Mouse (Mus musculus) cortical plate, adult 2 months (tissue): ENCODE measurements around the gene Gata3. TPM values are rescaled to one million over a fixed set of nuclear protein-coding genes. Genes with fewer than 3 reads are reported as not detected.

Source experiments
- H3K27ac ChIP-seq: fragments of 200-500 bp; 2 replicates; pipeline ENCODE4 v1.5.1; 2012; ENCODE audit warnings: low read length, control low read depth, inconsistent platforms; ENCODE audit not compliant: insufficient read depth
- H3K4me1 ChIP-seq: fragments of 200-500 bp; 2 replicates; pipeline ENCODE4 v1.6.1; 2011; ENCODE audit warnings: low read length; ENCODE audit not compliant: control insufficient read depth, insufficient read depth
- H3K4me3 ChIP-seq: fragments of 200-500 bp; 2 replicates; pipeline ENCODE4 v1.5.1; 2011; ENCODE audit warnings: mild to moderate bottlenecking, low read length, control low read depth; ENCODE audit not compliant: insufficient read depth
- CTCF ChIP-seq: fragments of 200-500 bp; IDR thresholded peaks from 2 replicates; pipeline ENCODE4 v1.5.1; 2011; ENCODE audit warnings: mild to moderate bottlenecking, control low read depth, low read length; ENCODE audit not compliant: insufficient read depth; ENCODE audit errors: extremely low read depth
- POLR2A ChIP-seq: fragments of 200-500 bp; IDR thresholded peaks from 2 replicates; pipeline ENCODE4 v1.6.1; 2011; ENCODE audit warnings: mild to moderate bottlenecking, low read length, control low read depth; ENCODE audit not compliant: insufficient read depth; ENCODE audit errors: extremely low read depth
- polyA plus RNA-seq: library from polyadenylated mRNA; depleted of rRNA; stranded (reverse); fragments of >200 nt; gene quantifications from 2 replicates; pipeline ENCODE4 v1.2.3, GENCODE M21; 2012; rRNA removed

The Gata3 gene
- polyA plus RNA-seq, 1 experiment = 0.21 TPM

DNA sequence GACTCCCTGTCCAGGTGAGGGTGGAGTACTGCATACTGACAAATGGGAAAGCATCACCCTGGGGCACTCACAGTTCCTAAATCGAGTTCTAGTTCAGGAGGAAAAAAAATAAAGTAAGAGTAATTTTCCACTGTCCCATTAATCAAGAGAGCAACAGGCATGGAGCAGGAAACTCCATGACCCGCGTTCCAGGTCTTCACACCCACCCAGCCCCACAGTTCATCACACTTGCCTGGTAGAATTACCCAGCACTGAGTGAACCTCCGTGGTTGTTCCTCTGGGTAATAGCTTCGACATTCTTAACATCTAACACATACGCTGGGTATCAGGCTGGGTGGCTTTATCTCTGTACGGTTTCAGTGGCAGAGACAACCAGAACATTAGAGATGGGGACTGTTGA lies 56.1 kb downstream of the Gata3 start:
- Histone ChIP-seq H3K27ac (no peak overlapping the region), H3K4me3 (no peak overlapping the region), H3K4me1 (no peaks in the 10 kb centered on the region)
- TF ChIP-seq CTCF = no peak
- TF ChIP-seq POLR2A = no peak

- Histone ChIP-seq H3K4me1 (no peaks in the 10 kb centered on the region), H3K4me3 (no peak overlapping the region), H3K27ac (no peak overlapping the region)
- TF ChIP-seq CTCF = no peak
- no peak for TF ChIP-seq POLR2A
Measured at GRCm38 (mm10) chr2:9827624-9828023, 62.2 kb downstream of the Gata3 start.

- Histone ChIP-seq H3K27ac (no peak overlapping the region), H3K4me1 (no peaks in the 10 kb centered on the region), H3K4me3 (no peak overlapping the region)
- TF ChIP-seq POLR2A (no peak), CTCF (no peak)
Measured at GRCm38 (mm10) chr2:9820611-9821010, 69.2 kb downstream of the Gata3 start.

GRCm38 (mm10) chr2:9818177-9818785 lies 71.6 kb downstream of the Gata3 start:
- Histone ChIP-seq H3K4me1 (no peaks in the 10 kb centered on the region), H3K27ac (no peak overlapping the region), H3K4me3 (no peak overlapping the region)
- TF ChIP-seq POLR2A (no peak), CTCF (no peak)

Other genes with a start within 250 kb of the Gata3 start
- gene 4930412O13Rik, start 8.8 kb downstream of the Gata3 start, polyA plus RNA-seq = not detected in 2 replicates
- gene 9230102O04Rik, start 494 bp downstream of the Gata3 start, polyA plus RNA-seq = not detected in 2 replicates
- 8.4 and 8.6 TPM in 2 replicates for gene Taf3, start 158.6 kb upstream of the Gata3 start, polyA plus RNA-seq
- gene Atp5c1, start 190.5 kb upstream of the Gata3 start, polyA plus RNA-seq = 372 and 411 TPM in 2 replicates
- gene Kin, start 190.6 kb upstream of the Gata3 start, polyA plus RNA-seq = 9.9 and 12.3 TPM in 2 replicates
- 3.0 and 3.3 TPM in 2 replicates for gene Itih2, start 241.4 kb upstream of the Gata3 start, polyA plus RNA-seq